Mouse (Mus musculus) Muller cell, postnatal 12 days (primary cell): ENCODE measurements around the gene Fabp7.
A peak's percentile ranks its signal among the peaks of the same experiment; 100 is the strongest.

Source experiments
- DNase-seq: peaks from one replicate; pipeline ENCODE4 v3.0.0-alpha.2; 2015; ENCODE audit errors: inconsistent ontology term

Fabp7 gene

DNA sequence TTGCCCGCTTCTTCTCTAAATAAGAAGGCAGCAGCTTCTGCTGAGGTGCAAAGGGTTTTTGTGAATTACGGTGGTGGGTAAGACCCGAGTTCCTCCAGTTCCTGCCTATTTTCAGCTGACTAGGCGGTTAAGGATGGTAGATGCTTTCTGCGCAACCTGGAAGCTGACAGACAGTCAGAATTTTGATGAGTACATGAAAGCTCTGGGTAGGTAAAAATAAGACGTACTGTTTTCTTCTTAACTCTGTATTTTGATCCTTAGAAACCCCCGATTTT is at the start of gene Fabp7:
Fabp7 (plus strand) TSS at position 6 of the 275 bp plus-strand sequence.
- DNase-seq, result no peak

DNA sequence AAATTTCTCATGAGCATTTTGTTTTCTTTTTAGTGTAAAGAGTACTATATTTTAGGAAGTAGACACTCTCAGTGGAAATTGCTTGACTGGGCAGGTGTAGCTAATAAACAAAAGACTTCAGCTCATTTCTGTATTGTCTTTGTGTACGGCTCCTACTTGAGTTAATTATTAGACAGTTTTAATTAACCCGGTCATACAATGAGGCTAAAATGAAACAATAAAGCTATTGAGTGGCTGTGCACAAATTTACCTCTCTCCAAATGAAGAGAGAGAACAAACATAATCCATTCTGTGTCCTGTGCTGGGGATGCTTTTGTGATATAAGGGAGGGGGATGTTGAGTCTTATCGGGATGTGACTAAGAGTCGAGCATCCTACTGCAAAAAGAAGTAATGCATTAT is 43.9 kb upstream of the Fabp7 start:
- DNase-seq, result no peak

DNA sequence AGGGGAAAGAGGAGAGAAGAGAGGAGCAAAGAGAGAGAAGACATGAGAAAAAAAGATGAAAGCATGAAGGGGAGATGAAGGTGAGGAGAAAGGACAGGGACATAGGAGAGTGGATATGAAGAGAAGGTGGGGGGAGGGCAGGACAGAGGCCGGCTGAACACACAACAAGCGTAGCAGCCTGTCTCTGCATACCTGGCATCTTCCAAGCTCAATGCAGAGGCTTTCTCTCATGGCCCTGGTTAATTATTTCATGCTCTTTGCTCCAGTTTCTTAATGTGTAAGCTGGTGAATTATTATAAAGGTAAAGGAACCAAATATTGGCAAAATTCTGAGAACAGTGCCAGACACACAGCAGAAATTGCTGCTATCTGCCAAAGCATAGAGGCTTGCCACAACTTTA is 43.3 kb upstream of the Fabp7 start:
- no peak for DNase-seq

DNA sequence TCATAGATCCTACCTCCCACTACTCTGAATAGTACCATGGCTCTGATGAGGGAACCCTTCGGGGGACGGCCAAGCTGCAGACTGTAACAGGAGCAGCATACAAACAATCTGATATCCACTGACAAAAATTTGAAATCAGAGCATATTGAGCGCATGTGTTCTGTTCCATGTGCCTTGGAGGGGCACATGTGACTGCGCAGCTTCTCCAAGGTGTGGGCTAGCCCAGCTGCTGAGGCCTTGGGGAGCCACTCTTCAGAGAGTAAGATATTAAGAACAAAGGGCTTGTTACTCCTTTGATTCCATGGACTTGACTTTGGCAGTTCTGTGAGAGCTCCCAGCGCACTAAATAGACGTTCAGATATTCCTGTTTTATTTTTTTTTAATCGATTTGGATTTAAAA is 41.6 kb upstream of the Fabp7 start:
- no peak for DNase-seq

DNA sequence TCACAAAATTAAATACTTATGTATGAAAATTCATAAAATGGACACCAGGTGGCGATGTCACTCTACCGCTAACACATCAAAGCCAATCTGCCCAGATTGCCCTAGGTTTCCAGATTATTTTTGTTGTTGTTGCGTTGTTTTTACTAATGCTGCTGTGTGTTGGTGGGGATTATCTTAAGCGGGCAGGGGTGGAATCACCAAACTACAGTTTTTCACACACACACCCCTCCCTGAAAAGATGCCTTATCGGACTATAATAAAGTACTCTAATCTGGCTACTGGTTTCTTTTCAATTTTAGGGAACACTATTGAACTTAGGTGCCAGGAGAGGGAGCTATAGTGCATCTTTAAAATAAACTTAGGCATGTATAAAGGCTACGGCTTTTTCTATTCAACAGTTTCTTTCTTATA is 41.1 kb upstream of the Fabp7 start:
- peak; percentile 76 for DNase-seq

DNA sequence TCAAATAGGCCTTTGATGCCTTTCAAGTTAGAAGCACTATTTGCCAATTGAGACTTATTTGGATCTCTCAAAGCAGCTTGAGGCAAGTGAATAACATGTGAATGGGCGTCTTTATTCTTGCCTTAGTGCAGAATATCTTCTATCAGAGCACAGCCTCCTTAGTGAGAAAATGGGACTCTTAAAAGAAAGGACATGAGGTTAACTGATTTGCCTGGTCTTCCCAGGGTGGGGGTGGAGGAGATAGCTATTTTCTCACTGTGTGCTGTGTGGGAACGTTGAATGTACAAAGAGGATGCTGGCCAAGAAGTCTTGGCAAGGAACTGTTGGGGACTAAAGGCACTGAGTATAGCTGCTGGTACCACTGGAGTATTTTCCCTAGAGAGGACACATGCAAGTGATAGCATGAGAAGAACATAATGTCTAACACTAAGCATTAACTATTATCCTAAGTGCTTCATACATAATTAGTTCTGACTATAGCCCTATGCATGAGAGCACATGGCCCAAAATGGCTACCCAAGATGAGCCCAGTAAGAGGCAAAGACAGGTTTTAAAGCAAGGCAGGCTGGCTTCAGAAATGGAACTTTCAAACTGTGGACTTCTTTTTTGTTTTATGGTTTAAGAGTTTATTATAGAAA is 40.4 kb upstream of the Fabp7 start:
- peak; percentile 6 for DNase-seq

DNA sequence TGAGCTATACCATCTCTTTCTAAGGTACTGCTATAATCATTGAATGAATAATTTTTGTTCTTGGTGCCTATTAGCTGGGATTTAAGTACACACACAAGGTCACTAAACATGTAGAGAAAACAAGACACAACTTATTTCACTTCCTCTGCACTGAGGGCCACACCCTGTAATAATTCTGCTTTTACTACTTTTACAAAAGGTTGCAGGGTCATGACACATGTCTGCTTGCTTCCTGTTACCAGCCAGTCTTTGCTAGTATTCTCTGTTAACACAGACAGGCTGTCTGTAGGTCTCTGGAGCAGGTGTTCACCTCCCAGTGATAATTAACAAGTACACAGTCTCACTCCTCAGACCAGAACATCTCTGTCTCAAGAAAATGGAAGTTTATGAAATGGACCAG is 39.2 kb upstream of the Fabp7 start:
- DNase-seq, result no peak

DNA sequence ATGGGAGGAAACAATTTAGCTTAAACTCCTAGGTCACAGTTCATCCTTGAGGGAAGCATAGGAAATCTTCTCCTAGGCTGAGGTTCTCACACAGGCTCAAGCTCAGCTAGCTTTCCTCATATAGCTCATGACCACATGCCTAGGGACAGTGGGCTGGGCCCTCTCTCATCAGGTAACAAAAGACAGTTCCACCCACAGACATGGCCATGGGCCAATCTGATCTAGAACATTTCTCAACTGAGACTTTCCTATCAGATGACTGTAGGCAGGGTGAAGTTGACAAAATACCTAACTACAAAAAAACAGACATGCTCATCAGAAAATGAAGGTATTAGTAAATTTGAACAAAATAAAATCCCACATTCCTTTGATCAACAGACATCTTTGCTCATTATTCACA is 37.6 kb upstream of the Fabp7 start:
- no peak for DNase-seq

DNA sequence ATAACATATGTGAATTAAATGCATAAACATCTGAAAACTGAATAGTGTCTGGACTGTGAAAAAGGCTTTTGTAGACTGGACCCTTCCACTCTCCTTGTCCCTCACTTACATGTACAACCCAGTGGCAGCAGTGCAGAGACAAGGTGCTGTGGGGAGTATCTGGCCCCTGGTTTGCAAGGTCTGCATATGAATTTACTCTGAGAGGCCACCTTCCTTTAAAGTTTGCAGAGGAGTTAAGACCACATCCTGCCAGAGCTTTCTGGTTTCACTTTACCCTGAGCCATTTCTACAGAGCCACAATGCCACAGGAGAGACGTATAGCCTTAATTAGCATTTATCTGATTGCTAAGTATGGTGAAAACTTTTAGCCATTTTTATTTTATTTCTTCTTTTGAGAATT is 31.3 kb upstream of the Fabp7 start:
- no peak for DNase-seq

DNA sequence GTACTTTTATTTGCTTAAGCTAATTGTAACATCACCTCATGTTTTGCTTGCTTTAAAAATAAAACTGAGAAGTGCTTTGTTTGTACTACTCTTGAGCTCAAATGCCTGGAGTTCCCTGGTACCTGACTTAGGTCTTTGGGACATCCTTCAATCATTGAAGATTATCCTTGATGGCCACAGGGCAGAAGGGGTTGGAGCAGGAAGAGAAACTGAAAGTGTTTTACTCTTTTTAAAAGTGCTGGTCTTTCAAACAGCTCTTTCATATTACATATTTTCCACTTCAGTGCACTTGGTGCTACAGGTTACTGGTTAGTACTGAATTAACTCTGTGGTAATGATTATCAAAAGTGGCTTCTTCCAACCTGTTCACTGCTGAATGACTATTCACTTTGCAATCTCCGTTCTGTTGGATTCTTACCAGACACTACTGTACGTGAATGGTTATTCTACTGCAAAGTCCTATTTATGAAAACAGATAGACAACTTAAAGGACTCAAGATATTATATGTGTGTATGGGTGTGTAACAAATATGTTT is 29.4 kb upstream of the Fabp7 start:
- no peak for DNase-seq

DNA sequence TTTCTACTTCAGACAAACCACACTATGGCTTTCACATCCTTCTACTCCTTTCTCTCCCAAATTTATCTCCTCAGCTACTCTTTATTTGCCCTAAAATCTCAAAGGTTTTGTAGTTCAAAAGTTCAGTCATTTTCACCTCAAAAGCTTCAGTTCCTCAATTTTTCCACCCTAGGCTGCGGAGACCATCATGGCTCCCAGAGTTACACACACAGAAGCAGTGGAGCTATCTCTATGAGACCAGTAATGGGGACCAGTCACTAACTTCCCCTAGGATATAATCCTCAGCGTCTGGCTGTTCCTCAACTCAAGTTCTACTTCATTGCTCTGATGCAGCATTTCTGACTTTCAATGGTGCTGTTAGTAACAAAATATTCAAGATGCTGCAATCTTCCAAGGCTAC is 25.7 kb upstream of the Fabp7 start:
- DNase-seq, result no peak

DNA sequence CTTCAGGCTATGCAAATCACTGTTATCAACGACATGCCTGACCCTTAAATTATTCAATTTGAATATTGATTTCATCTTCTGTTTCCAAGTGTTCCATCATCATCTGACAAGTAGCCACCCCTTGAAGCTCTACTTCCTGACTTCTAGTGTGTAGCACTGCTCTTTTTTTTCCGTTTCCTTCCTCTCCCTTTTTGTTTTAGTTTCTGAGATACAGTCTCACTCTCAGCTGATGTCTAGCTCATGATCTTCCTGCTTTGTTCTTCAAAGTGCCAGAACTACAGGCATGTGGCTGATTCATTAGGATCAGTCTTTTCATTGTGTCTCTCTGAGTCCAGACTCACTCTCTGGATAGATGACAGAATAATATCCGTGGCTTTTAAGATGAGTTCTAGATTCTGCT is 24.0 kb upstream of the Fabp7 start:
- no peak for DNase-seq

DNA sequence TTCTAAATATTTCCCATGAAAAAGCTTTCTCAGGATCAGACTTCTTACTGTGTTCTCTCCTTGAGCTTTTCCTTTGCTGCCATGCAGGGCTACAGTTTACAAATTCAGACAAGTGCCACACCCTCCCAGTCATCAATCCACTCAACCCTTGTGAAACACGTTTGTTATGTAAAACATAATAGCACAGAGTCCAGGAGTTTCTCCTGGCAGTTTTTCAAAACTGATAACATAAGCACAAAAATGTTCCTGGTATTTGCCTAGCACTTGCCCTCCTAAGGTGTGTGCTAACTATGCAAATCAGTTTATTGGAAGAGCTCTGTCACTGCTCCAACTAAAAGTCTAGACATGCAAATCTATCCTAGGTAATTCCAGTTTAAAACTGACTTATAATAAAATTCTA is 21.6 kb upstream of the Fabp7 start:
- DNase-seq, result no peak

DNA sequence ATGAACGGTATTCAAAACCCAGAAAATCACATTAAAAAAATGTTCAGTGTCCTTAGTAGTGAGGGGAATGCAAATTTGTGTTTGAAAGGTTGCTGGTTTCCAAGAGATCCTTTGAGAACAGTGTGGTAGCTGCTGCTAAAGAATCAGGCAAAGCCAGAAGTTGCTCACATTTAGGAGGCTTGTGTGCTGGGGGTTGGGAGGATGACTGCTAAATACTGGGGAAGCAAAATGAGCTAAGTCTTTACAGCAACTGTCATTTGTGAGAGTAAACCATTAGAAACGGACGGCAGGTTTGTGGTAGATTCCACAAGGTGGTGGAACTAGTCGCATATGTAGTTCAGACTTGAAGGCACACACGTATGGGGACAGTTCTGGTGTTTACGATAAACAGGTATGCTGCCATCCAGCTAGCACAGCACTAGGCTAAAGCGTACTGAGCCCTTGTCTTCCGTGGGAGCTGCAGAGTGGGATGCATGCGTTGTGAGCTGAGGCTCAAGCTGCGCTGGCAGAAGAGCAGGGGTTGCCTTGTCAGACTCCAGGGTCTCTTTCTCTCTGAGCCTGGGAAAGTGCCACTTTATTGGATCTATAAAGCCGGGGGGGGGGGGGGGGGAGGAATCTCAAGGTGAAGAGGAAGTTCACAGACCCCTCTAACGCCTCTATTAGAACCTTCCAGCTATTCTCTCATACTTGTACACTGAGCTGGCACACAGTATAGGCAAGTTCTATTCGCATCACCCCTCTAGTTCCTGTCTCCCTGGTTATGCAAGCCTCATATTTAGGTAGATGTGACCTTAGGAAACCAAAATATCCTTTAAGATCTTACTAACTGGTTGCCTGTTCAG is 1.2 kb upstream of the Fabp7 start:
- DNase-seq, result no peak

DNA sequence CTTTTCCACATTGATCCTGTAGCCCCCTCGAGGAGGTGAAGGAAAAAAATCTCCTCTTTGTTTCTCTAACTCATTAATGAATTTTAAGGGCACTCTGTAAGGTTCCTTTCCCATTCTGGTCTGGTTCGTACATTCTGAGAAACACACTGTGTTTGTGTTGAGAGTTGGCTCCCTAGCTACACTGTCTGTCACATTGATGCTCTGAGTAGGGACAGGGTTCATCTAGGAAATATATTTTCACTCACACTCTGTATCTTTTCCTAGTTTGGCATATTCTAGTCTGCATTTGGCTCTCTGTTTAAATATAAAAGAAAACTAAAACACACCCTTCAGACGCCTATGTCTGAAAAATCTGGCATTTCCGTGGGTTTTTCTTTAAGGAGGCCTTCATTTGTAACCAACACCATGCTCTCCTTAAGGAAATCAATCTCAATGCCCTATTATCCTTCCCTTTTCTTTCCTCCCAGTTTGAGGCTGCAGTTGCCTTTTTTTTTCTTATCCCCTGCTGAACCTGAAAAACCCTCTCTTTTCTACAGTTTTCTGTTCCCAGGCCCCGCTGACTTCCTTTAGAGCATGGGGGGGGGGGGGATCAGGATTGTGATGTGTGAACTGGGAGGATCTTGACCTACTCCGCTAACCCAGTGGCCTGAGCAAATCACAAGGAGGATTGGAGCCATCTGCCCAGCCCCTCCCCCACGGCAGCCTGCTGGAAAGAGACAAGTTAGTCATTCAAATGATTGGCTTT is 378 bp upstream of the Fabp7 start:
- peak; percentile 92 for DNase-seq

DNA sequence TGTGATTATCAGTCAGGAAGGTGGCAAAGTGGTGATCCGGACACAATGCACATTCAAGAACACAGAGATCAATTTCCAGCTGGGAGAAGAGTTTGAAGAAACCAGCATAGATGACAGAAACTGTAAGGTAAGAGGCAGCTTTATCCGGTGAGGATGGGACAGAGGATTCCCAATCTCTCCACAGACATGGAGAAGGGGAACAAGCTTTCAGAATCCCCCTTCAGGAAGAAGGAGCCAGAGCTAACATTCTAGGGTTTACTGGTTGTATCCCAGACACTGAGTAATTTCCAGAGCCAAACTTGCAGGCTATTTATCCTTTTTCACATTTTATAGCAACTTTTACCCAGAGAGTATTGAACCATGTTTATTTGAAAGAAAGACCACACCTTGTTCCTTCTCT is 871 bp downstream of the Fabp7 start:
- no peak for DNase-seq

DNA sequence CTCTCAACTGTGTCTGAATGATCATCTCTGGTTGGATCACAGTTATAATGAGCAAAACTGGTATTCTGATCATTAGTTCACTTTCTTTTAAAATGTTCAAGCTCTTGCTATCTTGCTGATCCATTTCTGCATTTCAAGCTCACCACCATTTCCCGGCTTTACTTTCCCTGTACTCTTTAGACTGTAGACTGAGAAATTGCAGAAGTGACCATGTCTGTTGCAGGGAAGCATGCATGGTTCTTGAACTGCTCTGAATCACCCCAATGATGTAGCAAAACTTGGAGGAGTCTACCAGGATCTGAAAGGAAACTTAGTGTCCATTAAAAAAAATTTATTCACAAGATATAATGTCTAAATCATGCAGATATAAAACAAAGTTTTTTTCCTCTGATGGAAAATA is 8.3 kb downstream of the Fabp7 start:
- DNase-seq, result no peak

DNA sequence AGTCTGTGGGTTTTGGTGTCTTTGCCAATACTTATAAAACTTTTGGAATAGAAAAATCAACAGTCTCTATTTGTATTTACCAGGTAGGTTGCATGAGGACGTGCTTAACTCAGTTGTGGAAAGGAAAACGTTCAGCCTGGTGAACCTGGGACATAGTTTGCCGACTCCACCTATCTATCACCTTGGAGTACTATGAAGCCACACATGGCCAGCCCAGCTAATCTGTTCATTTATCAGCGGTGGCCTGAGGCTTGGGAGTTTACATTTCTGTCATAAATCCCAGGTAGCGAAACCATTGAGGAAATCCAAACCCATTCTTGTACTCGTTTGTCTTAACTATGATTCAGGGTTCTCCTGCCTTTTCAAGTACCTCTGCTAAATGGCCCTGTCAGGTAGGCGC is 9.3 kb downstream of the Fabp7 start, which contains the start of gene Smpdl3a:
Smpdl3a (plus strand) TSS at position 318 of the 400 bp plus-strand sequence.
- DNase-seq, result no peak

DNA sequence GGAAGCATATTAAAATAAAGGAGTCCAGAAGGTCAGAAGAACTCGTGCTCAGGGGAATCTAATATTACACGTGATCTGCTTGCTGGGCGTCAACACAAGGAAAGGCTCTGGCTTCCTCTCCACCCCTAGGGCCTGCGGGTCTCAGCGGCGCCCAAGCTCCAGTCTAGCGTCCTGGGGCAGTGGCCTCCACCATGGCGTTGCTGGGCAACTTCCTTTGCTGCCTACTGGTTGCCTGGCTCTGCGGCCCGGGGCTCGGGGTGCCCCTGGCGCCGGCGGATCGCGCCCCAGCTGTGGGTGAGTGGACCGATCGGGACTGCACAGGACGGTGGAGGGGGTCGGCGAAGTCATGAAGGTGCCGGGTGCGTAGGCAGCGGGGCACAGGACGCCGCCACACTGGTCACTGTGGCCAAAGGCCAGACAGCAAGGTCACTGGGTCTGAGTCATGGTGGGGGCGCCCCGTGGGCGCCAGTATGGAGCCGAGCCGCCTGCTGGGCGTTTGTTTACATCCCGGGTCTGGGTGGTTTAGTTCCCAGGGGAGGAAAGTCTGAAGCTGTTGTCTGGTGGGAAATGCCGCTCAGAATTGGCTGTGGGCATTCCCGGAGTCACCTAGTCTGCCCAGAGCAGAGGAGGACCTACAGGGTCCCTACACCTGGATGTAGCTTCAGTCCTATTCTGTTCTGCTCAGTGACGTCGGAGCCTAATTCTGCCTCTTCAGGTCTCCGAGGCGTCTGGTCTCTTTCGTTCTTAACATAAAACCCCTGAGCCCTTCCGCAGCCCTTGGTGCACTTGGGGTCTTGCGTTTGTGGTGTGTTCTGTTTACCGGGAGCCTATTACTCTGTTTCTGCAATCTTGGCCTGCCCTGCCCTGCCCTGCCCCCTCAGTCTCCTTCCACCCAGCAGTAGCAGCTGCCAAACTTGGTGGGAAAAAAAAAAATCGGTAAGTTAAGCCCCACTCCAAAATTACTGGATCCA is 10.1 kb downstream of the Fabp7 start:
- DNase-seq, result peak; percentile 65

DNA sequence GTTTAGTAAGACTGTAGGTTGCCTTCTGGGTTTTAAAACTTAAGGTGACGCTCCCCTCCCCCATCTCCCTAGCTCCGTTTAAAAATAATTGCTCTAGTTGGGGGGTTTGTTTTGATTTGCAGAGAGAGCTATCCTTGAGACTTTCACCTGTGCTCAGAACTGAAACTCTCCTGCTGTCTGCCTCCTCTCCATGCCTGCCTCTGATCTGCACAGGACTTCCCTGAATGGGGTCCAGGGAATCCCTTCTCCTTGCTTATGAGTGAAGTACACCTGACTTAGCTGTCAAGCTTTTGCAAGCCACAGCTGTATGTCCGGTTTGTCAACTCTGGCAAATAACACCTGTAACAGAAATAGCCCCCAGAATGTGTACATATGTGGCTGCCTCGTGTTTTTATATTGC is 10.9 kb downstream of the Fabp7 start:
- no peak for DNase-seq

DNA sequence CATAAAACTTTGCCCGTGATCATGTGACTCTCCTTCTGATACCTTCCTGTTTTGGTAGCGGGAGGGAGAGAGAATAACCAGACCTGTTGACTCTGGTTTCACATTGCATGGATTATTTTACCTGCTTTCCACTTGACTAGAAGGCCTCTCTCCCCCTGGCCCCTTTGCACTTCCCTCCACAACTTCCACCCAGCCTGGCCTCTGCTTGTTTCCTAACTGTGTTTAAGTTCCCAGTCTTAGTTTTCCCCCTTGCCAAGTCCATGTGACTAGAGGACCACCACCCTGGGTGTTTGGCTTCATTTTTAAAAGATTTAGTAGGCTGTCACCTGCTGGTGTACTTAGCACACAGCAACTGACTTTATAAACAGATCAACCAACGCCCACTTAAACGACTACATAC is 11.4 kb downstream of the Fabp7 start:
- DNase-seq, result no peak

DNA sequence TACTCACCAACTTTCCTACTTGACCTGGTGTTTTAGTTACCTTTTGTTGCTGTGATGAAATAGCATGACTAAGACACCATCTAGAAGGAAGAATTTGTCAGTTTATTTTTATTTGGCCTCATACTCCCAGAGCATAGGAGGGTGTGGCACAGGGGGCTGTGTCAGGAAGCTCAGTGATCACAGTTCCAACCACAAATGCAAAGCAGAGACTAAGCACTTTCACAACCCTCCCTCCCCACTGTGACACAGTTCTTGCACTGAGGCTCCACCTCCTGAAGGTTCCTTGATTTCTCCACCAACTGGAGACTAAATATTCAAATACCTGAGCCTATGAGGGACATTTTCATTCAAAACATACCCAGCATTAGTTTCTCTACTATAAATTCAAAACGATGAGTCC is 14.8 kb downstream of the Fabp7 start:
- no peak for DNase-seq
